Mouse (Mus musculus): ENCODE measurements at regions not wholly inside any gene's neighbourhood (a gene's known extent, or its start where the extent isn't known, plus 50 kb on each side); places are given as distances from the start of the nearest gene placed in this dataset.

DNA sequence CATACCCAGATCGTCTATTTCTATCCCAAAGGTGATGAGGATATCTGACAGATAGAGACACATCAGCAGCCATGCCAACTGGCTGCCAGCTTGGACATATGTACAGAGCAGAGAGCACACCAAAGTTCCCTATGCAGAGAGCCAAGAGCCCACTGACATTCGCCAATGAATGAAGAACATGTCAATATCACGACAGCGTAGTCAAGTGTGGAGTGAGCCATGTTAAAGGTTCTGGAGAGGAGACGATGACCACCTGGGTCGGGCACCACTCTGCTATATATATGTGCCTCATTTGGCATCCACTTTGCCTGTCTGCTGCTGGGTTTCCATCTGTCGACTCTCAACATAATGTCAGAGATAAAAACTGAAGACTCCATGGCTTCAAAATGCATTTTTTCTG lies 159.2 kb upstream of the Gbe1 start:
- no peak for TF ChIP-seq CTCF (IDR thresholded peaks at IDR 0.05; ENCODE audit: low read depth)
- no peak for TF ChIP-seq EP300 (IDR thresholded peaks at IDR 0.05; ENCODE audit: low read depth)
